Mouse (Mus musculus) right cerebral cortex, postnatal 25 days (tissue): Measurements from ENCODE around the gene Drap1.

Experiments used
- DNase-seq: peaks from one replicate; pipeline ENCODE4 v3.0.0; 2022

Drap1 gene

GRCm38 (mm10) chr19:5424782-5425741 is at the start of gene Drap1, which contains the start of gene AI837181:
TSS of gene Drap1 (minus strand) at chr19:5424979.
TSS of gene AI837181 (plus strand) at chr19:5425144.
- peak; percentile 91 for DNase-seq

GRCm38 (mm10) chr19:5473720-5474119 is 48.9 kb upstream of the Drap1 start, which contains the start of gene Efemp2:
TSS of gene Efemp2 (plus strand) at chr19:5473954.
- DNase-seq: peak; percentile 69

GRCm38 (mm10) chr19:5472857-5473256 is 48.1 kb upstream of the Drap1 start:
- no peak for DNase-seq

- no peak for DNase-seq
Measured at GRCm38 (mm10) chr19:5471846-5472245, 47.1 kb upstream of the Drap1 start.

GRCm38 (mm10) chr19:5468374-5468773 is 43.6 kb upstream of the Drap1 start, which contains the start of gene Ctsw:
TSS of gene Ctsw (minus strand) at chr19:5468507.
- DNase-seq: no peak

GRCm38 (mm10) chr19:5466916-5467500 is 42.2 kb upstream of the Drap1 start:
- no peak for DNase-seq

- no peak for DNase-seq
Measured at GRCm38 (mm10) chr19:5465037-5465436, 40.3 kb upstream of the Drap1 start.

GRCm38 (mm10) chr19:5463791-5464562 is 39.2 kb upstream of the Drap1 start:
- DNase-seq: no peak

GRCm38 (mm10) chr19:5463212-5463611 is 38.4 kb upstream of the Drap1 start:
- DNase-seq: no peak

GRCm38 (mm10) chr19:5461411-5461810 is 36.6 kb upstream of the Drap1 start:
- no peak for DNase-seq

- DNase-seq: peak; percentile 87
Measured at GRCm38 (mm10) chr19:5460465-5460911, 35.7 kb upstream of the Drap1 start, which contains the start of gene Fibp. TSS of gene Fibp (plus strand) at chr19:5460615.

GRCm38 (mm10) chr19:5459896-5460295 is 35.1 kb upstream of the Drap1 start:
- no peak for DNase-seq

GRCm38 (mm10) chr19:5459019-5459418 is 34.2 kb upstream of the Drap1 start:
- peak; percentile 55 for DNase-seq

GRCm38 (mm10) chr19:5457746-5458442 is 33.1 kb upstream of the Drap1 start, which contains the start of gene Ccdc85b:
TSS of gene Ccdc85b (minus strand) at chr19:5457894.
- DNase-seq: no peak

GRCm38 (mm10) chr19:5456922-5457745 is 32.4 kb upstream of the Drap1 start:
- peak; percentile 96 for DNase-seq

- no peak for DNase-seq
Measured at GRCm38 (mm10) chr19:5456241-5456921, 31.6 kb upstream of the Drap1 start.

- DNase-seq: no peak
Measured at GRCm38 (mm10) chr19:5455568-5455967, 30.8 kb upstream of the Drap1 start.

- no peak for DNase-seq
Measured at GRCm38 (mm10) chr19:5455037-5455436, 30.3 kb upstream of the Drap1 start.

- no peak for DNase-seq
Measured at GRCm38 (mm10) chr19:5451766-5452165, 27.0 kb upstream of the Drap1 start.

- no peak for DNase-seq
Measured at GRCm38 (mm10) chr19:5449673-5450072, 24.9 kb upstream of the Drap1 start.
